Mouse (Mus musculus) retina, postnatal 1 day (tissue): ENCODE data around the gene Zfp451.
"Not testable (repeated sequence)": the region's sequence is repeated elsewhere in the genome, so short reads cannot be mapped to it uniquely, and the experiment has no call there.

ENCODE experiments used
- DNase-seq: peaks from one replicate; pipeline ENCODE4 v3.0.0-alpha.2; 2012

Gene Zfp451

GRCm38 (mm10) chr1:33813868-33814794 lies at the start of gene Zfp451:
Gene Zfp451 (minus strand): TSS chr1:33814595.
- peak; percentile 97 for DNase-seq

GRCm38 (mm10) chr1:33846807-33847206 lies 32.4 kb upstream of the Zfp451 start:
- no peak for DNase-seq

- DNase-seq: no peak
These were observed 29.4 kb upstream of the Zfp451 start for GRCm38 (mm10) chr1:33843823-33844222.

- not testable (repeated sequence) for DNase-seq
These were observed 24.6 kb upstream of the Zfp451 start for GRCm38 (mm10) chr1:33838952-33839351.

- no peak for DNase-seq
These were observed 16.2 kb upstream of the Zfp451 start for GRCm38 (mm10) chr1:33830586-33830985.

- no peak for DNase-seq
These were observed 3.5 kb upstream of the Zfp451 start for GRCm38 (mm10) chr1:33817931-33818330.

- DNase-seq: no peak
These were observed 914 bp downstream of the Zfp451 start for GRCm38 (mm10) chr1:33813495-33813867.

- DNase-seq: no peak
These were observed 11.1 kb downstream of the Zfp451 start for GRCm38 (mm10) chr1:33803323-33803722.

- DNase-seq: no peak
These were observed 14.8 kb downstream of the Zfp451 start for GRCm38 (mm10) chr1:33799620-33800019.

GRCm38 (mm10) chr1:33788493-33788892 lies 25.9 kb downstream of the Zfp451 start:
- DNase-seq: no peak

GRCm38 (mm10) chr1:33788072-33788471 lies 26.3 kb downstream of the Zfp451 start:
- no peak for DNase-seq

- no peak for DNase-seq
These were observed 29.8 kb downstream of the Zfp451 start for GRCm38 (mm10) chr1:33784561-33784960.

GRCm38 (mm10) chr1:33776175-33776611 lies 38.2 kb downstream of the Zfp451 start:
- DNase-seq: no peak

GRCm38 (mm10) chr1:33772106-33772505 lies 42.3 kb downstream of the Zfp451 start:
- no peak for DNase-seq

GRCm38 (mm10) chr1:33771621-33772020 lies 42.8 kb downstream of the Zfp451 start:
- DNase-seq: no peak

GRCm38 (mm10) chr1:33768827-33769226 lies 45.6 kb downstream of the Zfp451 start:
- DNase-seq: no peak

- DNase-seq: no peak
These were observed 46.2 kb downstream of the Zfp451 start for GRCm38 (mm10) chr1:33768091-33768787.

- DNase-seq: no peak
These were observed 47.6 kb downstream of the Zfp451 start for GRCm38 (mm10) chr1:33766520-33767508.

- no peak for DNase-seq
These were observed 48.8 kb downstream of the Zfp451 start for GRCm38 (mm10) chr1:33765468-33766080.

- DNase-seq: no peak
These were observed 50.6 kb downstream of the Zfp451 start for GRCm38 (mm10) chr1:33763826-33764225.

- DNase-seq: peak; percentile 14
These were observed 55.9 kb downstream of the Zfp451 start for GRCm38 (mm10) chr1:33758488-33758887.

- peak; percentile 78 for DNase-seq
These were observed 56.8 kb downstream of the Zfp451 start, which contains the start of gene Bag2 for GRCm38 (mm10) chr1:33757491-33758041. Gene Bag2 (minus strand): TSS chr1:33757795.
